Mouse (Mus musculus) midbrain, postnatal 0 days (tissue): ENCODE measurements around the gene Tex45. TPM values are rescaled to one million over a fixed set of nuclear protein-coding genes. Genes with fewer than 3 reads are reported as not detected.

Source experiments
- ATAC-seq: fragments of 200-750 bp; cut with Nextera tagmentation; 2 replicates; pipeline ENCODE4 v1.8.0; 2017; ENCODE audit warnings: moderate number of reproducible peaks, mild to moderate bottlenecking, moderate TSS enrichment, moderate library complexity; ENCODE audit not compliant: low FRiP score
- DNase-seq: peaks from one replicate; pipeline ENCODE4 v3.0.0-alpha.2; 2015; ENCODE audit warnings: low spot score
- H3K27ac ChIP-seq: fragments of 300-500 bp; sonication (generic); 2 replicates; pipeline ENCODE4 v1.5.1; 2014; ENCODE audit warnings: low read depth, mild to moderate bottlenecking, low read length, mixed read lengths
- H3K27me3 ChIP-seq: fragments of 300-500 bp; sonication (generic); 2 replicates; pipeline ENCODE4 v1.6.1; 2014; ENCODE audit warnings: low read length, control low read depth, mixed read lengths; ENCODE audit not compliant: insufficient read depth
- H3K36me3 ChIP-seq: fragments of 300-500 bp; sonication (generic); 2 replicates; pipeline ENCODE4 v1.6.1; 2014; ENCODE audit warnings: low read length, control low read depth, mixed read lengths; ENCODE audit not compliant: insufficient read depth
- H3K4me1 ChIP-seq: fragments of 300-500 bp; sonication (generic); 2 replicates; pipeline ENCODE4 v1.6.1; 2014; ENCODE audit warnings: mild to moderate bottlenecking, control low read depth, antibody characterized with exemption, low read length, mixed read lengths; ENCODE audit not compliant: insufficient read depth
- H3K4me2 ChIP-seq: fragments of 300-500 bp; sonication (generic); 2 replicates; pipeline ENCODE4 v1.6.1; 2014; ENCODE audit warnings: low read depth, mild to moderate bottlenecking, low read length, mixed read lengths; ENCODE audit not compliant: poor library complexity, severe bottlenecking
- H3K4me3 ChIP-seq: fragments of 300-500 bp; sonication (generic); 2 replicates; pipeline ENCODE4 v1.5.1; 2014; ENCODE audit warnings: low read depth, mild to moderate bottlenecking, low read length, moderate library complexity
- H3K9ac ChIP-seq: fragments of 300-500 bp; sonication (generic); replicated peaks from 2 replicates; pipeline ENCODE4 v1.6.1; 2014; ENCODE audit warnings: mild to moderate bottlenecking, low read length, moderate library complexity, mixed read lengths; ENCODE audit not compliant: poor library complexity, severe bottlenecking
- H3K9me3 ChIP-seq: fragments of 300-500 bp; sonication (generic); 2 replicates; pipeline ENCODE4 v1.6.1; 2016; ENCODE audit warnings: low read length, control low read depth
- CTCF ChIP-seq: IDR thresholded peaks from 2 replicates; pipeline ENCODE4 v1.5.1; 2016; ENCODE audit warnings: antibody characterized with exemption, mild to moderate bottlenecking
- WGBS: fragments of 180-500 bp; shearing (Covaris S2); extraction: QIAGEN DNeasy Blood & Tissue Kit; methylation state at CpG from one replicate; pipeline ENCODE4 v1.1.7; 2014; 5-methylcytosine and 5-hydroxymethylcytosine counted together
- polyA plus RNA-seq: library from polyadenylated mRNA; unstranded; fragments of >200 nt; fragmentation: Nextera tagmentation; extraction: Ambion mirVana; gene quantifications from 2 replicates; pipeline ENCODE4 v1.2.1, GENCODE M21; 2015
- total RNA-seq: library from RNA; depleted of rRNA; stranded (reverse); fragments of >200 nt; gene quantifications from 2 replicates; pipeline ENCODE4 v1.2.3, GENCODE M21; 2014

Tex45 gene
- total and polyA plus RNA-seq, 2 experiments from 2014 or later = 0.55 to 0.68 TPM

- no peak overlapping the region for H3K4me3 ChIP-seq
- 92% methylated on average over 3 of the region's 3 CpGs for WGBS
Measured at GRCm38 (mm10) chr8:3431113-3431512, 39.5 kb upstream of the Tex45 start.

GRCm38 (mm10) chr8:3436492-3436891 is 34.2 kb upstream of the Tex45 start:
- 81% methylated on average over 6 of the region's 6 CpGs for WGBS

More at GRCm38 (mm10) chr8:3431113-3431512, 39.5 kb upstream of the Tex45 start:
- Histone ChIP-seq H3K4me1 (no peaks in the 10 kb centered on the region), H3K9ac (no peak overlapping the region), H3K9me3 (no peaks in the 10 kb centered on the region), H3K36me3 (peaks cover 32% of the 10 kb centered on the region), H3K4me2 (no peak overlapping the region), H3K27me3 (no peaks in the 10 kb centered on the region), H3K27ac (no peak overlapping the region)
- no peak for DNase-seq
- TF ChIP-seq CTCF = no peak
- ATAC-seq = no peak

GRCm38 (mm10) chr8:3439510-3439909 is 31.2 kb upstream of the Tex45 start:
- Histone ChIP-seq H3K27ac (no peak overlapping the region), H3K4me1 (no peaks in the 10 kb centered on the region), H3K4me3 (no peak overlapping the region), H3K9me3 (no peaks in the 10 kb centered on the region), H3K36me3 (peaks cover 53% of the 10 kb centered on the region), H3K4me2 (no peak overlapping the region), H3K9ac (no peak overlapping the region), H3K27me3 (no peaks in the 10 kb centered on the region)
- no peak for DNase-seq
- peak; percentile 37 for TF ChIP-seq CTCF
- 79% methylated on average over 12 of the region's 12 CpGs for WGBS
- no peak for ATAC-seq

More at GRCm38 (mm10) chr8:3436492-3436891, 34.2 kb upstream of the Tex45 start:
- DNase-seq = no peak
- TF ChIP-seq CTCF = no peak
- H3K27me3 ChIP-seq = no peaks in the 10 kb centered on the region
- H3K4me2 ChIP-seq = no peak overlapping the region
- H3K9ac ChIP-seq = no peak overlapping the region
- H3K4me3 ChIP-seq = no peak overlapping the region
- no peak for ATAC-seq
- no peaks in the 10 kb centered on the region for H3K4me1 ChIP-seq
- H3K36me3 ChIP-seq = peaks cover 64% of the 10 kb centered on the region
- H3K9me3 ChIP-seq = no peaks in the 10 kb centered on the region
- H3K27ac ChIP-seq = no peak overlapping the region

- WGBS = 92% methylated on average over 2 of the region's 2 CpGs
- no peak for DNase-seq
- no peak for ATAC-seq
- Histone ChIP-seq H3K27ac (no peak overlapping the region), H3K27me3 (no peaks in the 10 kb centered on the region), H3K4me2 (no peak overlapping the region), H3K4me1 (no peaks in the 10 kb centered on the region), H3K9ac (no peak overlapping the region), H3K4me3 (no peak overlapping the region), H3K36me3 (peaks cover 60% of the 10 kb centered on the region), H3K9me3 (no peaks in the 10 kb centered on the region)
- TF ChIP-seq CTCF = no peak
Measured at GRCm38 (mm10) chr8:3449226-3449625, 21.4 kb upstream of the Tex45 start.

- DNase-seq (peak; percentile 70), ATAC-seq (peak; percentile 59; the same call in 1 of the 2 replicates)
- no peak overlapping the region for H3K4me2 ChIP-seq
- H3K27me3 ChIP-seq = no peaks in the 10 kb centered on the region
- peaks cover 66% of the 10 kb centered on the region for H3K36me3 ChIP-seq
- H3K9me3 ChIP-seq = no peaks in the 10 kb centered on the region
- peak; percentile 92 for TF ChIP-seq CTCF
- no peak overlapping the region for H3K4me3 ChIP-seq
- H3K9ac ChIP-seq = no peak overlapping the region
- H3K4me1 ChIP-seq = no peaks in the 10 kb centered on the region
- no peak overlapping the region for H3K27ac ChIP-seq
- WGBS = 31% methylated on average over 5 of the region's 5 CpGs
Measured at GRCm38 (mm10) chr8:3450670-3451069, 20.0 kb upstream of the Tex45 start.

- Histone ChIP-seq H3K36me3 (peaks cover 73% of the 10 kb centered on the region), H3K27ac (no peak overlapping the region), H3K4me3 (no peak overlapping the region), H3K4me2 (no peak overlapping the region), H3K9ac (no peak overlapping the region), H3K27me3 (no peaks in the 10 kb centered on the region), H3K9me3 (no peaks in the 10 kb centered on the region), H3K4me1 (no peaks in the 10 kb centered on the region)
- ATAC-seq (no peak), DNase-seq (no peak)
- no peak for TF ChIP-seq CTCF
- WGBS = 94% methylated on average over 25 of the region's 25 CpGs
Measured at GRCm38 (mm10) chr8:3451992-3452391, 18.7 kb upstream of the Tex45 start.
